Mouse (Mus musculus) midbrain, postnatal 0 days (tissue): ENCODE results near the gene Lcn2. TPM values are rescaled to one million over a fixed set of nuclear protein-coding genes. Genes with fewer than 3 reads are reported as not detected.
A peak's percentile ranks its signal among the peaks of the same experiment; 100 is the strongest.

Source experiments
- ATAC-seq: fragments of 200-750 bp; cut with Nextera tagmentation; 2 replicates; pipeline ENCODE4 v1.8.0; 2017; ENCODE audit warnings: moderate number of reproducible peaks, mild to moderate bottlenecking, moderate TSS enrichment, moderate library complexity; ENCODE audit not compliant: low FRiP score
- DNase-seq: peaks from one replicate; pipeline ENCODE4 v3.0.0-alpha.2; 2015; ENCODE audit warnings: low spot score
- H3K27ac ChIP-seq: fragments of 300-500 bp; sonication (generic); 2 replicates; pipeline ENCODE4 v1.5.1; 2014; ENCODE audit warnings: low read depth, mild to moderate bottlenecking, low read length, mixed read lengths
- H3K27me3 ChIP-seq: fragments of 300-500 bp; sonication (generic); 2 replicates; pipeline ENCODE4 v1.6.1; 2014; ENCODE audit warnings: low read length, control low read depth, mixed read lengths; ENCODE audit not compliant: insufficient read depth
- H3K36me3 ChIP-seq: fragments of 300-500 bp; sonication (generic); 2 replicates; pipeline ENCODE4 v1.6.1; 2014; ENCODE audit warnings: low read length, control low read depth, mixed read lengths; ENCODE audit not compliant: insufficient read depth
- H3K4me1 ChIP-seq: fragments of 300-500 bp; sonication (generic); 2 replicates; pipeline ENCODE4 v1.6.1; 2014; ENCODE audit warnings: mild to moderate bottlenecking, control low read depth, antibody characterized with exemption, low read length, mixed read lengths; ENCODE audit not compliant: insufficient read depth
- H3K4me2 ChIP-seq: fragments of 300-500 bp; sonication (generic); 2 replicates; pipeline ENCODE4 v1.6.1; 2014; ENCODE audit warnings: low read depth, mild to moderate bottlenecking, low read length, mixed read lengths; ENCODE audit not compliant: poor library complexity, severe bottlenecking
- H3K4me3 ChIP-seq: fragments of 300-500 bp; sonication (generic); 2 replicates; pipeline ENCODE4 v1.5.1; 2014; ENCODE audit warnings: low read depth, mild to moderate bottlenecking, low read length, moderate library complexity
- H3K9ac ChIP-seq: fragments of 300-500 bp; sonication (generic); replicated peaks from 2 replicates; pipeline ENCODE4 v1.6.1; 2014; ENCODE audit warnings: mild to moderate bottlenecking, low read length, moderate library complexity, mixed read lengths; ENCODE audit not compliant: poor library complexity, severe bottlenecking
- H3K9me3 ChIP-seq: fragments of 300-500 bp; sonication (generic); 2 replicates; pipeline ENCODE4 v1.6.1; 2016; ENCODE audit warnings: low read length, control low read depth
- CTCF ChIP-seq: IDR thresholded peaks from 2 replicates; pipeline ENCODE4 v1.5.1; 2016; ENCODE audit warnings: antibody characterized with exemption, mild to moderate bottlenecking
- WGBS: fragments of 180-500 bp; shearing (Covaris S2); extraction: QIAGEN DNeasy Blood & Tissue Kit; methylation state at CpG from one replicate; pipeline ENCODE4 v1.1.7; 2014; 5-methylcytosine and 5-hydroxymethylcytosine counted together
- polyA plus RNA-seq: library from polyadenylated mRNA; unstranded; fragments of >200 nt; fragmentation: Nextera tagmentation; extraction: Ambion mirVana; gene quantifications from 2 replicates; pipeline ENCODE4 v1.2.1, GENCODE M21; 2015
- total RNA-seq: library from RNA; depleted of rRNA; stranded (reverse); fragments of >200 nt; gene quantifications from 2 replicates; pipeline ENCODE4 v1.2.3, GENCODE M21; 2014

Gene Lcn2
- total and polyA plus RNA-seq, 2 experiments from 2014 or later = 0.35 TPM; not detected in 1

GRCm38 (mm10) chr2:32408429-32409424, 20.7 kb upstream of the Lcn2 start:
- WGBS = 70% methylated on average over 25 of the region's 25 CpGs
- no peaks in the 10 kb centered on the region for H3K27me3 ChIP-seq
- no peak overlapping the region for H3K4me2 ChIP-seq
- DNase-seq = no peak
- H3K27ac ChIP-seq = no peak overlapping the region
- H3K36me3 ChIP-seq = peaks cover 2% of the 10 kb centered on the region; the same call in 1 of the 2 replicates
- no peak overlapping the region for H3K4me3 ChIP-seq
- H3K4me1 ChIP-seq = no peaks in the 10 kb centered on the region
- no peak overlapping the region for H3K9ac ChIP-seq
- no peaks in the 10 kb centered on the region for H3K9me3 ChIP-seq
- TF ChIP-seq CTCF = no peak
- no peak for ATAC-seq

- Histone ChIP-seq H3K4me2 (no peak overlapping the region), H3K27me3 (no peaks in the 10 kb centered on the region), H3K27ac (no peak overlapping the region), H3K9me3 (no peaks in the 10 kb centered on the region), H3K4me3 (no peak overlapping the region), H3K9ac (no peak overlapping the region), H3K4me1 (no peaks in the 10 kb centered on the region), H3K36me3 (peaks cover 13% of the 10 kb centered on the region)
- 82% methylated on average over 7 of the region's 7 CpGs for WGBS
- ATAC-seq = no peak
- no peak for TF ChIP-seq CTCF
- no peak for DNase-seq
Measured at GRCm38 (mm10) chr2:32407144-32407824, 19.2 kb upstream of the Lcn2 start.

GRCm38 (mm10) chr2:32404663-32405062, 16.6 kb upstream of the Lcn2 start:
- WGBS = 16% methylated on average over 2 of the region's 2 CpGs
- ATAC-seq (peak; percentile 41; the same call in 1 of the 2 replicates), DNase-seq (peak; percentile 97)
- peak; percentile 100 for TF ChIP-seq CTCF
- H3K27ac ChIP-seq = no peak overlapping the region
- H3K9ac ChIP-seq = no peak overlapping the region
- no peak overlapping the region for H3K4me2 ChIP-seq
- no peaks in the 10 kb centered on the region for H3K4me1 ChIP-seq
- H3K27me3 ChIP-seq = no peaks in the 10 kb centered on the region
- H3K36me3 ChIP-seq = peaks cover 37% of the 10 kb centered on the region
- no peaks in the 10 kb centered on the region for H3K9me3 ChIP-seq
- H3K4me3 ChIP-seq = no peak overlapping the region

- ATAC-seq = no peak
- no peaks in the 10 kb centered on the region for H3K9me3 ChIP-seq
- DNase-seq = no peak
- peaks cover 10% of the 10 kb centered on the region for H3K4me1 ChIP-seq
- TF ChIP-seq CTCF = no peak
- H3K27me3 ChIP-seq = no peaks in the 10 kb centered on the region
- H3K27ac ChIP-seq = peak overlapping the region; percentile 77
- H3K4me3 ChIP-seq = peak overlapping the region; percentile 94
- H3K4me2 ChIP-seq = peak overlapping the region; percentile 92
- H3K36me3 ChIP-seq = peaks cover 21% of the 10 kb centered on the region
- H3K9ac ChIP-seq = peak overlapping the region; percentile 78
- under 1% methylated on average over 15 of the region's 15 CpGs for WGBS
Measured at GRCm38 (mm10) chr2:32396695-32397094, 8.6 kb upstream of the Lcn2 start.

GRCm38 (mm10) chr2:32395946-32396621, 8.0 kb upstream of the Lcn2 start:
- peaks cover 15% of the 10 kb centered on the region for H3K36me3 ChIP-seq
- peak overlapping the region; percentile 78 for H3K9ac ChIP-seq
- H3K9me3 ChIP-seq = no peaks in the 10 kb centered on the region
- peak overlapping the region; percentile 92 for H3K4me2 ChIP-seq
- ATAC-seq = peak; percentile 93
- under 1% methylated on average over 59 of the region's 59 CpGs for WGBS
- no peaks in the 10 kb centered on the region for H3K27me3 ChIP-seq
- peak; percentile 97 for DNase-seq
- H3K4me3 ChIP-seq = peak overlapping the region; percentile 94
- no peak for TF ChIP-seq CTCF
- H3K27ac ChIP-seq = peak overlapping the region; percentile 77
- H3K4me1 ChIP-seq = peaks cover 10% of the 10 kb centered on the region
